Mouse (Mus musculus): ENCODE measurements at regions not wholly inside any gene's neighbourhood (a gene's known extent, or its start where the extent isn't known, plus 50 kb on each side); places are given as distances from the start of the nearest gene placed in this dataset.

DNA sequence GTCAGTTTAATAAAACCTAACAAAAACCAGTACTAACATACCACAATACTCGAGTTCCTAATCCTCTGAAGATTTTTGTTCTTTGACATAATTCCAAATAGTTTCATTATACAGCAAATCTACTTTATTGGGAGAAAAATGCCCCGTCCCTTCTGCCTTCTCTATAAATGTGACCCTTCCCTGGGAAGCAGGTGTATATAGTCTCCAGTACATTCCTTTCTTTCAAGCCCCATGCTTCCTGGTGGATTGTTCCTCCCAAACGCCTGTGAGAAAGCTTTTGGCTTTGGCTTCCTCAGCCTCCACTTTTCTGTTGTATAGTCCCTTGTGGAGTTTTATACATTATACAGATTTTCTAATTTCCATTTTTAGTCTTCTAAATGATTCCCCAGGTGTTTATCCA is 1001.8 kb upstream of the Tenm3 start:
- no peak for DNase-seq
- intact Hi-C loops (cut with DNase I): no loop called here

DNA sequence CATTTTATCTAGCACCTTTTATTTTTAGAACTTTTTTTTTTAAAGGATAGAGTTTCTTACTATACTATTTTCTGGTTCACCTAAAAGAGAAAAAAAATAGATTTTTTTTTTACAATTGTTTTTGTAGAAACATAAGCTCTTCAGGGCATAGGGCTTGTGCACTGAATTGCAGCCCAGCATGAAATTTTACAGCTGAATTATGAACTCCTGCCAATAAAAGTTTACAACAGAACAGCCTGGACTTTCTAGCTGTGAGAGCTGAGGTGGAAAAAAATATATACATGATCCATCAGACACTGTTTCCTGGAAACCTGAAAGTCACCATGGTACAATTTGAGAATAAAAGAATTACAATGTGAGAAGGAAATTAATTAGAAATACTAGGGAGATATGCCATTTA is 988.2 kb upstream of the Tenm3 start:
- DNase-seq: no peak
- intact Hi-C loops (cut with DNase I): no loop called here

DNA sequence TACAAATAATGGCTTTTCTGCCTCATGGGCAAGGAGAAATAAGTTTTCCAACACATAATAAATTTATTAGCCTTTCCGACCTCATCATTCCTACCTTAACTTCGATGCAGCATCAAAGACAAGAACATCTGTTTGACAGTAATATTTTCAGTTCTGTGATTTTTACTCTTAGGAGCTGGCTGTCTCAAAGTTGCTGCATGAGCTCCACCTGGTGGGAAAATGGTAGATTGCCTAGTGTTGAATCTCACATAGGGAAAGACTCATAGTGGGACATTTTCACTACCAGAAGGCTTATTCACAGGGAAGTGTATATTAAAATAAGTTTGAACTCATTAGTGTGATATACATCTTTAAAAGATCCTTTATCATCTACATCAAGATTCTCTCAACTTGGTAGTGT is 985.6 kb upstream of the Tenm3 start:
- peak in 1 of 2 experiments; percentile 5 for DNase-seq
- intact Hi-C loops (cut with DNase I): loop anchor here (5.0 to 10.0 kb wide), 2 partner anchors 1605 to 1732 kb away; partner anchors contain the start of gene Dctd

DNA sequence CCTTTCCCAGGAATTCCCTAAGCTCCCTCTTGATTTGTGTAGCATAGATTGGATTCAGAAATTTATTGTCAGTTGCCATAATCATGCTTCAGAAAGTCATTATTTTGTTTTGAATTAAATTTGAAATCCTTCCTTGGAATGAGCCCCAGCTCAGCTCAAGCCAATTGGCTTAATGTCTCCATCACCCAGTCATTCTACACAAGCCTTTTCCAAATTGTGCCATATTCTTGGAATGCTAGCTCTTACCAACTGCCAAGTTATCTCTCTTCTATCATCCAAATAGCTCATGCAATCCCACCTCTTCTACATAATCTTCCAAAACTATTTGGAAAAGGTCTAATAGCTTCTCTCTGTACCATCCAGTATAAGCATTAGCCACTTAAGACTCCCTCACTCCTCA is 982.5 kb upstream of the Tenm3 start:
- no peak for DNase-seq
- intact Hi-C loops (cut with DNase I): loop anchor here (5.0 to 10.0 kb wide), 2 partner anchors 1601 to 1729 kb away; partner anchors contain the start of gene Dctd

DNA sequence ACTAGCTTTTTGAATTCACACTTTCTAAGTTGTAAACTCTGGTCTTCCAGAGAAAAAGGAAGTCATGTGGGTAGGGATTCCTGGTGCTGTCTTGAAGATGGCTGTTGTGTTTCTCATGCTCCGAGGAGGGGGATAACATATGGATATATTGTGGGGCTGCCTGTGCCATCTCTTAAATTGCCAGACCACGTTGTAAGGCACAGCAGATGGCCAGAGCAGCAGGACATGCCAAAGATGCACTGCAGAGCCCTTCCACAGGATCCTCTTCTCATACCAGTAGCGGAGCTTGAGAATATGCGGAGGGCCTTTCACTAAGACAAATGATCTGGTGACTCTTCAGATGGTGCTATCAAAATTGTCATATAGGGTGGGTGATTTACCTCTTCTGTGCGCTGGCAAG is 981.2 kb upstream of the Tenm3 start:
- no peak for DNase-seq
- intact Hi-C loops (cut with DNase I): loop anchor here (5.0 to 10.0 kb wide), 2 partner anchors 1600 to 1728 kb away; partner anchors contain the start of gene Dctd

DNA sequence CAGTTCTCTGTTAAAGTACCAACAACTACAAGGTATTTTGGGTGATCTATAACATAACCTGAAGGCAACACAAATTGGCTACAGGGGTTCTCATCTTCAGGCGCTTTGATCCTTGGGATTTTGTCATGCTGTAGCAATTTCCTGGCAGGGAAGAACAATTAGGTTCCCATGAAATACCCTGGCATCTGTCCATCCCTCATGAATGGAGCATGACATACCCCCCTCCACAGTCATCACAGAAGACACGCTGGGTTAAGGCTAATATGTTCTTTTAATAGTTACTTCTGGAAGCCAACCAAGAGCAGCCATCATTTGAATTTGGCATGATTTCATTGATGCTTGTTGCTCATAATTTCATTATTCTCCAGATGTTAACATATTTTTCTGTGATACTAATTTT is 979.0 kb upstream of the Tenm3 start:
- DNase-seq: no peak
- intact Hi-C loops (cut with DNase I): loop anchor here (10.0 kb wide), 1 partner anchor 1598 kb away; no protein-coding TSS in a partner anchor

DNA sequence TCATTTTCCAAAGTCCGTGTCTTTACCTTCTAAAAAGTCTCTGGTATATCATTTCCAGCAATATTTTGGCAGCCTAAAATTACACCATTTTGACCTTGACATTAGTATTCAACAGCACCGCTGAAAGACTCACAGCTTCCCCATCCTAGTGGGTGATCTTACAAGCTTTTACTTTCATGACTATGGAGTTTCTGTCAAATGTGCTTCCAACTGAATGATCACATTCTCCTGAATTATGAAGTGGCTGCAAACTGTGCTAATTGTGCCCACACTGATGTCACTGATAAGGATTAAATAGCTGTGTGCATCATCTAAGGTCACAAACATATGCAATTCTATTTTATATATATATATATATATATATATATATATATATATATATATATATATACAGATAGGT is 955.5 kb upstream of the Tenm3 start:
- intact Hi-C loops (cut with DNase I): no loop called here
- DNase-seq: no peak

DNA sequence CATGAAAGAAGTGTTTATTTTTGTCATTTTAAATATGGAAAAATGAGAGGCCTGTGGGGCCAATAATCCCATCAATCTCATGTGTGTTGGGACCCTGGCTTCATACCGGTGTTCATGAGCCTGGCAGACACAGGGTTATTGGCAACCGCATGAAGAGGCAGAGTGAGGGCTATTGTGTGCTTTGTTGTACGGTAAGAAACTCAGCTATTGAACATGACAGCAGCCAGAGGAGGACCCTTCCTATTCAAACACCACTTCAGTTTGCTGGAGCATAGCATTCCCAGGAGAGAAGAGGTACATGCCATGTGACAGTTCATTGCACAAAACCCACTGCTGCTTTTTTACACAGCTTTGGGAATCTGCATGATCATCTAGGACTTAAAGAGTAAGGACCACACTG is 953.0 kb upstream of the Tenm3 start:
- no peak for DNase-seq
- intact Hi-C loops (cut with DNase I): no loop called here

DNA sequence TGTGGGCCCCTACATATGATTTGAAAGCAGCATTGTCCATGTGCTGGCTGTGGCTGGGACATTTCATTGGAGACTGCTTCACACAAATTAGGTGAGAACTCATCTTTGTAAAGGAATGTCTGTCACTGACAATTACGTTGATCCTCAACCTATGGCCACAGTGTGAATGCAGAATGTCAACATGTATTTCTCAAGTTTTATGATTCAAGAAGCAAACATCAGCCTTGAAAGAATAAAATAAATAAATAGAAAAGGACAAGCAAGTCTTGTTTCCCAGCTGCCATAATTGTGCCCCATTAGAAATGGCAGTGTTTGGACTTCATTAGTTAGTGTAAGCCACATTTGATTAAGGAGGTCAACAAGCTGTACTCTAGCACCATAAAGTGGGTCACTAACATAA is 950.7 kb upstream of the Tenm3 start:
- intact Hi-C loops (cut with DNase I): no loop called here
- DNase-seq: no peak

DNA sequence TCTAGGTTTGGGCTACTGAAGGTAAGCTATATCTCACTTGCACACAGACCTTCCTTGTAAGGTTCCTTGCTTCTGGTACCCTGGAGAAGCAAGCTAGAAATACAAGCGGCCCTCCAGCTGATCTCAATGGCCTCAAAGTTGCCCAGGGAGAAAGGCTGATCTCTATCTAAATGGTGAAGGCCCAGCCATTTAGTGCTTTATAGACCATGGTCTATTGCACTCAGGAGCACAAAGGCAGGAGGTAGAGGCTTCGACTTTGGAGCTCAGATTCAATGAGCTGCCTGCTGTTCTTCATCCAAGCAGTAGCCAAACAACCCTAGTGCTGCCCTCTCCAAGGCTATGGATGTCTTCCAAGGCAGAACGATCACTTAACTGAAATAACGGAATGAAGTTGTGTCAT is 926.1 kb upstream of the Tenm3 start:
- intact Hi-C loops (cut with DNase I): no loop called here
- no peak for DNase-seq

DNA sequence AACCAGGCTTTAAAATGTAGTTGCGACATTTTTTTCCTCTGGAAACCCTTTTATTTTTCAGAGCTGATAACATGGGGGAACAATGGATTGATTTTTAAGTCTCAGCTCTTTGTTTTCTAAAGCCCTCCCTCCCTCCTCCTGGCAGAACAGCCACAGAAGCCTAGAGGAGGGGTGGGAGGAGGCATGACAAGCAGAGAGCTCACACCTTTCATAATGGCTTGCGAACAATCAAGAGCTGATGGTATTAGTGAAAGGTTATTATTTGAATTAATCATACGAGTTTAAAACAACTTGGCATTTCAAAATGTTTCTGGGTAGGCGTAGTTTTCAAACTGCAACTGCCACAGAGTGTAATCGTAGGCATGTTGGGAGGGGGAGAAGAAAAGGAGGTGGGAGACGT is 894.3 kb upstream of the Tenm3 start:
- no peak for DNase-seq
- intact Hi-C loops (cut with DNase I): no loop called here

DNA sequence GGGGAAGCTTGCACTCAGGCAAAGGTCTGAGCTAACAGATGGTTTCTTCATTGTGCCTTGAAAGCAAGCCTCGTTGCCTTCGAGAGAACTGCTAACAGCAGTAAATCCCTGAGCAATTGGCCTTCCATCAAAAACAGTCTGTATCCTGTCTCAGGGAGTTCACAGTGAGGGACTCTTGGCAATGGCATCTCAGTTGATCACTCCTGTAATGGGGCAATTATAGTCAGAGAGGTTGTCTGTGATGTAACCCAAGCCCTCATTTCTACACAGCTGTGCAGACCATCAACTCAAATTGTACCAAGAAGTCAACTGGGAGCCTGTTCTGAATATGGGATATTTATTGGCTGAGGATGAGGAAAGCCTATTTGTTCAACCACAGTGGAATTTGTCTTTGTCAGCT is 885.4 kb upstream of the Tenm3 start:
- intact Hi-C loops (cut with DNase I): no loop called here
- DNase-seq: no peak

DNA sequence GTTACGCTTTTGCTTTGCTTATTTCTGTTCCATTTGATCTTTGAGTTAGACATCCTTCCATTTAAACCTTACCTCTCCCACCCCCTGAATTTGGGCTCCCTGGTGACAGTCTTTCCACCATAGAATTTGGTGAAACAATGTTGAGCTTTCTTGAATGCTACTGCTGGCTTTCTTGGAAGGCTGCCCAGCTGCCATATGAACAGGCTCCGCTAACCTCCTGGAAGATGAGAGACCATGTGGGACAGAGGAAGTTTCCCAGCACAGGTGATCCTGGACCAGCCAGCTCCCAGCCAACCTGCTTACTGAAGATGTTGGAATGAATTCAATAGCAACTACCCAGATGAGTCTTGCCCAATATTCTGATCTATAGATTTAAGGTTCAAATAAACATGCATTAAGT is 868.6 kb upstream of the Tenm3 start:
- intact Hi-C loops (cut with DNase I): no loop called here
- DNase-seq: no peak

DNA sequence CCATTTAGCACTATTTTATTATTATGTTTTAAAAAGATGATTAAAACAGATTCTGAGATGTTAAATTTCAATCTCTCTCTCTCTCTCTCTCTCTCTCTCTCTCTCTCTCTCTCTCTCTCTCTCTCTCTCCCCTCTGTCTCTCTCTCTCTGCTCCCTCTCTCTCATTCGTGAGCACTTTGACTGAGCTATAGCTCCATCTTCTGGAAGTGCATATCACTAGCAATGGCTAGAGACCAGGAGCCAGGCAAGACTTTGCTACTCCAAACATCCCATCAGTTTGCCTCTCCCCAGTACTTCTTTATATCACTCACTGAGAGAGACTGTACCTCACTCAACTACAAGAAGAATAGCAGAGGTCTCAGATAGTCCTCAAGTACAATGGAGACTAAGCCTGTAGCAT is 865.0 kb upstream of the Tenm3 start:
- no peak for DNase-seq
- intact Hi-C loops (cut with DNase I): loop anchor here (5.0 to 10.0 kb wide), 2 partner anchors 181 to 1614 kb away; partner anchors contain the start of gene Dctd

DNA sequence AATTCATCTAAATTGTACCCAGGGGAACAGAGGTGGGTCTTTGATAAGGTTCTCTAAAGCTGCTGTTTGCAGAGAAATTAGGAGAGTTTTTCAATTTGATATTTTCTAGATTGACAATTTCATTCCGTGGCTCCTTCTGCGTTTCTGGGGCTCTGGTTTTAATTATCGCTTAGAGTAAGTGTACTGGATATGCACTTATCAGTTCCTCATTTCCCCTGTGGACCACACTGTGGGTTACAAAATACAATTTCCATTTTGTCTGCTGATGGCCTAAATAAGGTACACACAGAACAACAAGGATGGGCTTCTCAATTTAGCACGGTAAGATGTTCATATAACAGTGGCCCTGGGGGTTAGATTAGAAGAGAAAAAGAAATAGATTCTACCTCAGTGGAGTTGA is 855.3 kb upstream of the Tenm3 start:
- no peak for DNase-seq
- intact Hi-C loops (cut with DNase I): no loop called here

DNA sequence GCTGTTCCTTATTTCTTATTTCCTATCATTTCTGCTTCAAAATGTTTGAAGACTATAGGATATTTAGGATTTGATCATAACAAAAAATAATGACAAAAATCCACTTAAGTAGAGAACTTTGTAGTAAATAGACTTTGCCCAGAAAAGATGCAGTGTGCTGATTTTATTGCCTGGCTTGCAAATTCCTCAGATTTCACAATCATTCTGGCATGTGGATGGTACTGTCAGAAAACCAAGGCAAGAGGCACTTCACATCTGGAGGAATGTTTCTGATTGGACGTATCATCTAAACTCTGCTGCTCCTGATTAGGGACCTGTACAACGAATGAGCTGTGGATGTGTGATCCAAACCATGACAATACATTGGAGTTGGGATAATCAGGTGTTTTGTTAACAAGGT is 853.0 kb upstream of the Tenm3 start:
- intact Hi-C loops (cut with DNase I): no loop called here
- DNase-seq: no peak
